Mouse (Mus musculus) adrenal gland, postnatal 10 days (tissue): ENCODE results near the gene Fancg. TPM values are rescaled to one million over a fixed set of nuclear protein-coding genes. Genes with fewer than 3 reads are reported as not detected.

Experiments
- total RNA-seq, 2 experiments: library from RNA; stranded (reverse); gene quantifications; 2 replicates each; pipeline ENCODE4 v1.2.3; 2021

Gene Fancg
- total RNA-seq, 2 experiments from 2014 or later: 7.3 to 11.7 TPM

Other genes with a start within 250 kb of the Fancg start
- 10 to 100 TPM; 43.1 to 45.7 TPM for gene Ccl21a, start 236.5 kb downstream of the Fancg start, total RNA-seq
- gene Fam205a1, start 156.6 kb downstream of the Fancg start, total RNA-seq: not detected
- not detected for gene Gm12394, start 153.7 kb downstream of the Fancg start, total RNA-seq
- gene Fam205c, start 136.3 kb downstream of the Fancg start, total RNA-seq: not detected
- gene Phf24, start 93.8 kb downstream of the Fancg start, total RNA-seq: 1 to 10 TPM; 2.4 to 6.3 TPM
- 10 to 100 TPM; 19.4 to 20.4 TPM for gene Dnajb5, start 60.7 kb downstream of the Fancg start, total RNA-seq
- not detected for gene 1700022I11Rik, start 40.9 kb downstream of the Fancg start, total RNA-seq
- 100 to 1,000 TPM; 238 to 252 TPM for gene Vcp, start 10.0 kb downstream of the Fancg start, total RNA-seq
- gene Pigo, start 15.3 kb upstream of the Fancg start, total RNA-seq: 10 to 100 TPM; 22.0 to 25.8 TPM
- 100 to 1,000 TPM; 177 to 190 TPM for gene Stoml2, start 21.2 kb upstream of the Fancg start, total RNA-seq
- 10 to 100 TPM; 24.1 to 28.3 TPM for gene Fam214b, start 35.7 kb upstream of the Fancg start, total RNA-seq
- gene Unc13b, start 48.4 kb upstream of the Fancg start, total RNA-seq: 10 to 100 TPM; 10.0 to 13.1 TPM